Comparison of ENCODE assay signal across 9 mouse cellular contexts in genomic region chr12:39493578-39494218, GRCm38 (mm10).
DNase-seq lines count a peak whose midpoint lies in the region; ATAC-seq and TF ChIP-seq lines count a peak whose summit lies in the region.
"Had no signal": no experiment of that assay in that cellular context is flagged by ENCODE, and none has a peak within 500 bp of the region (broad histone marks: within the 10 kb centered on the region; RNA-seq: fewer than 3 reads in every experiment).

No protein-coding gene starts in this region.

- H3K4me1 ChIP-seq in lung, embryonic 14.5 days (ENCODE audit: insufficient read depth): no peaks in the 10 kb centered on the region

- peak; percentile 20; the same call in 1 of the 2 replicates for ATAC-seq in frontal cortex, adult (ENCODE audit: low TSS enrichment)
- ATAC-seq in lung, embryonic 14.5 days (ENCODE audit: insufficient read depth): no peak; the same call in 1 of the 2 replicates

- H3K27ac ChIP-seq in lung, embryonic 14.5 days (ENCODE audit: low read depth): no peak overlapping the region

- H3K36me3 ChIP-seq in lung, embryonic 14.5 days (ENCODE audit: insufficient read depth): no peaks in the 10 kb centered on the region
- H3K36me3 ChIP-seq: G1E had no signal

- H3K4me2 ChIP-seq in lung, embryonic 14.5 days: no peak overlapping the region

- TF ChIP-seq CTCF in lung, embryonic 14.5 days (IDR thresholded peaks at IDR 0.05; ENCODE audit: low read depth): peak; percentile 61

- no peaks in the 10 kb centered on the region for H3K9me3 ChIP-seq in lung, embryonic 14.5 days (ENCODE audit: low read depth, low read length)
- H3K9me3 ChIP-seq: G1E had no signal

- DNase-seq in frontal cortex, postnatal 10 days (ENCODE audit: low spot score in 2 of 2): no peak
- DNase-seq in lung, embryonic 14.5 days: peak; percentile 76
- DNase-seq in lung, postnatal 25 days (ENCODE audit: low spot score): no peak
- DNase-seq in cerebellum, postnatal 10 days: peak; percentile 72 to 77
- DNase-seq in lung, postnatal 36 days: peak; percentile 2
- no peak for DNase-seq in thymus, adult 18-20 months
- no peak for DNase-seq in right cerebral cortex, adult 18-20 months

- no peak overlapping the region for H3K4me3 ChIP-seq in lung, embryonic 14.5 days (ENCODE audit: low read depth, low read length)

- H3K9ac ChIP-seq in lung, embryonic 14.5 days: no peak overlapping the region

- H3K27me3 ChIP-seq in lung, embryonic 14.5 days (ENCODE audit: insufficient read depth, low read length): no peaks in the 10 kb centered on the region

- 49% methylated on average over 6 of the region's 6 CpGs for WGBS in lung, embryonic 14.5 days

Comparison
In these comparisons a context has a peak if more than half of its experiments do, and no peak if none do; other contexts are left out.
1. DNase-seq: peak in lung, embryonic 14.5 days (single experiment), cerebellum, postnatal 10 days (2 of 2) and lung, postnatal 36 days (single experiment); none in frontal cortex, postnatal 10 days (0 of 2), lung, postnatal 25 days (single experiment), thymus, adult 18-20 months (0 of 2) and right cerebral cortex, adult 18-20 months (single experiment).